Mouse (Mus musculus): Measurements from ENCODE around the gene Eif2b5.
"Not testable (repeated sequence)": the region's sequence is repeated elsewhere in the genome, so short reads cannot be mapped to it uniquely, and the experiment has no call there.

Eif2b5 gene

GRCm38 (mm10) chr16:20498677-20499475, at the start of gene Eif2b5:
TSS of gene Eif2b5 (plus strand) at chr16:20498817.
- DNase-seq (ENCODE audit: low spot score in 2 of 2) = peak; percentile 81 to 92

- DNase-seq (ENCODE audit: low spot score in 2 of 2) = no peak
These were observed 46.8 kb upstream of the Eif2b5 start for GRCm38 (mm10) chr16:20451774-20452173.

GRCm38 (mm10) chr16:20454155-20454654, 44.4 kb upstream of the Eif2b5 start:
- DNase-seq (ENCODE audit: low spot score in 2 of 2) = no peak

- no peak for DNase-seq (ENCODE audit: low spot score in 2 of 2)
These were observed 42.5 kb upstream of the Eif2b5 start for GRCm38 (mm10) chr16:20456106-20456505.

- DNase-seq (ENCODE audit: low spot score in 2 of 2) = not testable (repeated sequence)
These were observed 39.9 kb upstream of the Eif2b5 start for GRCm38 (mm10) chr16:20458736-20459135.

- DNase-seq (ENCODE audit: low spot score in 2 of 2) = no peak
These were observed 33.9 kb upstream of the Eif2b5 start for GRCm38 (mm10) chr16:20464725-20465124.

GRCm38 (mm10) chr16:20470981-20471380, 27.6 kb upstream of the Eif2b5 start:
- no peak for DNase-seq (ENCODE audit: low spot score in 2 of 2)

- no peak for DNase-seq (ENCODE audit: low spot score in 2 of 2)
These were observed 26.9 kb upstream of the Eif2b5 start for GRCm38 (mm10) chr16:20471686-20472085.

- DNase-seq (ENCODE audit: low spot score in 2 of 2) = no peak
These were observed 24.9 kb upstream of the Eif2b5 start for GRCm38 (mm10) chr16:20473748-20474147.

- DNase-seq (ENCODE audit: low spot score in 2 of 2) = no peak
These were observed 24.4 kb upstream of the Eif2b5 start for GRCm38 (mm10) chr16:20474211-20474610.

- DNase-seq (ENCODE audit: low spot score in 2 of 2) = no peak
These were observed 23.8 kb upstream of the Eif2b5 start for GRCm38 (mm10) chr16:20474786-20475185.

- no peak for DNase-seq (ENCODE audit: low spot score in 2 of 2)
These were observed 23.3 kb upstream of the Eif2b5 start for GRCm38 (mm10) chr16:20475335-20475734.

- DNase-seq (ENCODE audit: low spot score in 2 of 2) = no peak
These were observed 21.8 kb upstream of the Eif2b5 start for GRCm38 (mm10) chr16:20476857-20477256.

- no peak for DNase-seq (ENCODE audit: low spot score in 2 of 2)
These were observed 21.3 kb upstream of the Eif2b5 start for GRCm38 (mm10) chr16:20477270-20477669.

GRCm38 (mm10) chr16:20478504-20478903, 20.1 kb upstream of the Eif2b5 start:
- DNase-seq (ENCODE audit: low spot score in 2 of 2) = no peak

- not testable (repeated sequence) for DNase-seq (ENCODE audit: low spot score in 2 of 2)
These were observed 19.4 kb upstream of the Eif2b5 start for GRCm38 (mm10) chr16:20479026-20479760.

GRCm38 (mm10) chr16:20480115-20480514, 18.5 kb upstream of the Eif2b5 start:
- no peak for DNase-seq (ENCODE audit: low spot score in 2 of 2)

- DNase-seq (ENCODE audit: low spot score in 2 of 2) = no peak
These were observed 16.9 kb upstream of the Eif2b5 start for GRCm38 (mm10) chr16:20481746-20482145.

GRCm38 (mm10) chr16:20483716-20484115, 14.9 kb upstream of the Eif2b5 start:
- DNase-seq (ENCODE audit: low spot score in 2 of 2) = not testable (repeated sequence)

GRCm38 (mm10) chr16:20485061-20485460, 13.6 kb upstream of the Eif2b5 start:
- no peak for DNase-seq (ENCODE audit: low spot score in 2 of 2)

GRCm38 (mm10) chr16:20486048-20486447, 12.6 kb upstream of the Eif2b5 start:
- DNase-seq (ENCODE audit: low spot score in 2 of 2) = no peak

GRCm38 (mm10) chr16:20488151-20488550, 10.5 kb upstream of the Eif2b5 start:
- no peak for DNase-seq (ENCODE audit: low spot score in 2 of 2)

- not testable (repeated sequence) for DNase-seq (ENCODE audit: low spot score in 2 of 2)
These were observed 9.9 kb upstream of the Eif2b5 start for GRCm38 (mm10) chr16:20488751-20489150.

Data from natural killer cell, adult 2 months (primary cell).